Mouse (Mus musculus): ENCODE data around the gene Pptc7. TPM values are rescaled to one million over a fixed set of nuclear protein-coding genes. Genes with fewer than 3 reads are reported as not detected.

The Pptc7 gene
- polyA plus RNA-seq, 1 experiment from 2014 or later: 6.5 TPM

DNA sequence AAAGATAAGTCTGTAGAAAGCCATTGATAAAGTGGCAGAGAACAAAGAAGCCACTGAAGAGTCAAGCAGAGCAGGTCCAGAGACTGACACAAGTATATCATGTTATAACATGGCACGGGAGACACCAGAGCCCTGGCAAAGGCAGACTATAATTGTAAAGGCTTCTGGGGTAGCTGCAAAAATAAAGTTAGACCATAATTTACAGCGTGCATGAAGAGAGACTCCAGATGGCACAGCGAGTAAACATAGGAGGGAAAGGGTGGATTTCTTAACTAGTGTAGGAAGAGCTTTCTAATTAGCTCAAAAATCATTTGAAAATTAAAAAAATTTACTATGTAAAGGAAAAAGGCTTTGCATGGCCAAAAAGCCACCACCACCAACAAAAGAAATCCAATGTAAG, 43.1 kb downstream of the Pptc7 start:
- Histone ChIP-seq H3K9me3 (ENCODE audit: control insufficient read depth, low read length) (no peaks in the 10 kb centered on the region), H3K9ac (ENCODE audit: low read depth, low read length) (no peak overlapping the region), H3K27ac (ENCODE audit: low read depth, low read length) (no peak overlapping the region), H3K4me2 (ENCODE audit: low read length) (no peak overlapping the region), H3K4me1 (ENCODE audit: control insufficient read depth, insufficient read depth, low read depth, low read length) (no peaks in the 10 kb centered on the region), H3K4me3 (ENCODE audit: low read length) (no peak overlapping the region), H3K27me3 (replicated peaks; ENCODE audit: control insufficient read depth, insufficient read depth, low read length) (no peaks in the 10 kb centered on the region), H3K36me3 (ENCODE audit: control insufficient read depth, insufficient read depth, low read length) (peaks cover 9% of the 10 kb centered on the region)
- 86% methylated on average over 3 of the region's 3 CpGs for WGBS
- no peak for ATAC-seq

DNA sequence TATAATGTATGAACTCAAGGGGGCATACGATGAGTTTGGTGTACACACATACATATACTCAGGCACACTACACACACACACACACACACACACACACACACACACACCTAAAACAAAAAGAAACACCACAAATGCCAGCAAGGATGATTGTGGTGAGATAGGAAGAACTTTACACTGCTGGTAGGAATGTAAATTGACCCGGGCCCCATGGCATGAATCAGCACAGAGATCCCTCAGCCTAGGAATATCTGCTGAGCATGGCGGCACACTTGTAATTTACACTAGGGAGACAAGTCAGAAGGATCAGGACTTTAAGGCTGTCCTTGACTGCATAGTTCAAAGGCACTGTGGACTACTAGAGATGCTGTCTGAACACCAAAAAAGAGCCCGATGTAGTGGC, 46.1 kb downstream of the Pptc7 start:
- ATAC-seq: no peak
- Histone ChIP-seq H3K4me1 (ENCODE audit: control insufficient read depth, insufficient read depth, low read depth, low read length) (no peaks in the 10 kb centered on the region), H3K36me3 (ENCODE audit: control insufficient read depth, insufficient read depth, low read length) (peaks cover 4% of the 10 kb centered on the region), H3K4me2 (ENCODE audit: low read length) (no peak overlapping the region), H3K27ac (ENCODE audit: low read depth, low read length) (no peak overlapping the region), H3K4me3 (ENCODE audit: low read length) (no peak overlapping the region), H3K27me3 (replicated peaks; ENCODE audit: control insufficient read depth, insufficient read depth, low read length) (no peaks in the 10 kb centered on the region), H3K9me3 (ENCODE audit: control insufficient read depth, low read length) (no peaks in the 10 kb centered on the region), H3K9ac (ENCODE audit: low read depth, low read length) (no peak overlapping the region)
- WGBS: 97% methylated on average over 4 of the region's 4 CpGs

DNA sequence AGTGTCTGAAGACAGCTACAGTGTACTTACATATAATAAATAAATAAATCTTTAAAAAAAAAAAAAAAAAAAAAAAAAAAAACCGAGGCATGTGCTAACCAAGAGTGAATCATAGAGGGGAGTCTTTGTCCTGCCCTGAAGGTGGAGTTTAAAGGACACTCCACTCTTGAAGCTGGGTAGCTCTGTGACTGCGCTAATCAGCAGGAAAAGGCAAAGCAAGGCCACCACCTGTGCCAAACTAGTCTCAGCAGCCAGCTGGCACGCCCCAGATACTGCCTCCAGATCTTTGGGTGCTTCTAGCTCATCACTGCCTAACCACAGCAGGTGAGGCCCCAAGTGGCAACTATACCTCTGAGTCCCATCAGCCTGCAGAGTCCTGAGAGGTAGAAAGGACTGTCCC, 50.5 kb downstream of the Pptc7 start:
- Histone ChIP-seq H3K9ac (ENCODE audit: low read depth, low read length) (no peak overlapping the region), H3K36me3 (ENCODE audit: control insufficient read depth, insufficient read depth, low read length) (no peaks in the 10 kb centered on the region), H3K9me3 (ENCODE audit: control insufficient read depth, low read length) (no peaks in the 10 kb centered on the region), H3K4me3 (ENCODE audit: low read length) (no peak overlapping the region), H3K4me2 (ENCODE audit: low read length) (no peak overlapping the region), H3K27me3 (replicated peaks; ENCODE audit: control insufficient read depth, insufficient read depth, low read length) (no peaks in the 10 kb centered on the region), H3K4me1 (ENCODE audit: control insufficient read depth, insufficient read depth, low read depth, low read length) (no peaks in the 10 kb centered on the region), H3K27ac (ENCODE audit: low read depth, low read length) (no peak overlapping the region)
- 73% methylated on average over 3 of the region's 3 CpGs for WGBS
- no peak for ATAC-seq

DNA sequence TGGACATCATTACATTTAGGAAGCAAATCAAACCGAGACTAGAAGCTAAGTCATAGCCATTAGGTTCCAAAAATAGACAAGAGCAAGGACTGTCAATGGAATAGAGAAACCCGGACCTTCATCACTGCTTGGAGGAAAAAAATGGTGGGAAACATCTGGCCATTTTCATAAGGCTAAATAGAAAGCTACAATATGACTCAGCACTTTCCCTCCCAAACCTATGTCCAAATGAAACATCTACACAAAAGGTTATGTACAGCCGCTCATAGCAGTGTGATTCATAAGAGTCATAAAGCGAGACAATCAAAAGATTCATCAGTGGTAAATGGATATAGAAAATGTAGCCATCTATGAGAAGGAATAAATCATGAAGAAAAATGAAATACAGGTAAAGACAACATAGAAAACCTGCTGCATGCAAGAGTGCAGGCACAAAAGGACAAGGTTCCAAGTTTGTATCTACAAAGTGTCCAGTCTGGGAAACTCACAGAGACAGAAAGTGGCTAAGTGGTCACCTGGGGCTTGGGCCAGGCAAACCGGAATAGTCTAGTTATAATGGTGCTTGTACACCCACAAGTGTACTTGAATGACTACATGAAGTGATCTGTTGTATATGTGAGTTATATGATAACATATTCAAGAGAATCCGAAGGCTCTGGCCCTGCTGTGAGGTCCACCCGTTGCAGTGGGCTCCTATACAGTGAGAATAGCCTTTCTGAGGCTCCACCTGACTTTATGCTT, 52.6 kb downstream of the Pptc7 start:
- Histone ChIP-seq H3K9me3 (ENCODE audit: control insufficient read depth, low read length) (no peaks in the 10 kb centered on the region), H3K4me1 (ENCODE audit: control insufficient read depth, insufficient read depth, low read depth, low read length) (no peaks in the 10 kb centered on the region), H3K9ac (ENCODE audit: low read depth, low read length) (no peak overlapping the region), H3K4me2 (ENCODE audit: low read length) (no peak overlapping the region), H3K27ac (ENCODE audit: low read depth, low read length) (no peak overlapping the region), H3K36me3 (ENCODE audit: control insufficient read depth, insufficient read depth, low read length) (no peaks in the 10 kb centered on the region), H3K27me3 (replicated peaks; ENCODE audit: control insufficient read depth, insufficient read depth, low read length) (no peaks in the 10 kb centered on the region), H3K4me3 (ENCODE audit: low read length) (no peak overlapping the region)
- ATAC-seq: no peak
- 94% methylated on average over 7 of the region's 7 CpGs for WGBS

DNA sequence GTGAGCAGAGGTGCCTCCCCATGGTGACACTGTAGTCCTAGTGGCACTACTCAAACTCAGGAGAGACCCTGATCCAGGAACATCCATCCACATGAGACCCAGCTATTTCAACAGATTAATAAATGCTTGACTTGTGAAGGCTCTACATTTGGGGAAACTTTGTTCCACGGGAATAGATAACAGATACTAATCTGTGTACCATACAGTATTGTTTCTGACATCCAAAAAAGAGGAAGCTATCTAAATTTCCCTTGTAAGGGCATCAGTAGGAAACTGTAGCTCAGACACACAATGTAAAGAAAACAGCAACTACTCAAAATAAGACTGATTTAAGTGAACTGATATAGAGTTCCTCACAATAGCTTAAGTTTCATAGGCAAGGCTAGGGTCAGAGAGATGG, 58.7 kb downstream of the Pptc7 start:
- Histone ChIP-seq H3K9ac (ENCODE audit: low read depth, low read length) (no peak overlapping the region), H3K27me3 (replicated peaks; ENCODE audit: control insufficient read depth, insufficient read depth, low read length) (no peaks in the 10 kb centered on the region), H3K4me2 (ENCODE audit: low read length) (no peak overlapping the region), H3K4me3 (ENCODE audit: low read length) (no peak overlapping the region), H3K27ac (ENCODE audit: low read depth, low read length) (no peak overlapping the region), H3K36me3 (ENCODE audit: control insufficient read depth, insufficient read depth, low read length) (no peaks in the 10 kb centered on the region), H3K4me1 (ENCODE audit: control insufficient read depth, insufficient read depth, low read depth, low read length) (no peaks in the 10 kb centered on the region), H3K9me3 (ENCODE audit: control insufficient read depth, low read length) (no peaks in the 10 kb centered on the region)
- ATAC-seq: no peak
- WGBS: 80% methylated on average over 1 of the region's 1 CpGs

DNA sequence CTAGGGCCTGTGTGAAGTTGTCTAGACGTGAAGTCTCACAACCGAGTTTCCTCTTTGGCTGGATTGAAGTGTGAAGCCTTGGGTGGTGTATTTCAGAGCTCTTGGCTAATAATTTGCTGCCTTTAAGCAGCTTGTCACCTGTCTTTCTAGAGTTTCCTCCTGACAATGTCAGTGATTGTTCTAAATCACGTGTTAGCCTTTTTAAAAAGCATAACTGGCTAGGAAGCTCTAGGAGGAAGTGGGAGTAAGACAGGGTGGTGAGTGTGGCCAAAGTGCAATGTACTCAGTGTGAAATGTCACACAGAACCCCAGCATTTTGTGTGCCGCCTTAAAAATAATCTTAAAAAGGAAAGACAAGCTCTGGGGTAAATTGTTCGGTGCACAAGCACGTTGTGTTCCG, 59.6 kb downstream of the Pptc7 start:
- Histone ChIP-seq H3K9ac (ENCODE audit: low read depth, low read length) (no peak overlapping the region), H3K4me2 (ENCODE audit: low read length) (no peak overlapping the region), H3K36me3 (ENCODE audit: control insufficient read depth, insufficient read depth, low read length) (no peaks in the 10 kb centered on the region), H3K4me3 (ENCODE audit: low read length) (no peak overlapping the region), H3K4me1 (ENCODE audit: control insufficient read depth, insufficient read depth, low read depth, low read length) (no peaks in the 10 kb centered on the region), H3K9me3 (ENCODE audit: control insufficient read depth, low read length) (no peaks in the 10 kb centered on the region), H3K27me3 (replicated peaks; ENCODE audit: control insufficient read depth, insufficient read depth, low read length) (no peaks in the 10 kb centered on the region), H3K27ac (ENCODE audit: low read depth, low read length) (no peak overlapping the region)
- 48% methylated on average over 7 of the region's 7 CpGs for WGBS
- ATAC-seq: no peak

DNA sequence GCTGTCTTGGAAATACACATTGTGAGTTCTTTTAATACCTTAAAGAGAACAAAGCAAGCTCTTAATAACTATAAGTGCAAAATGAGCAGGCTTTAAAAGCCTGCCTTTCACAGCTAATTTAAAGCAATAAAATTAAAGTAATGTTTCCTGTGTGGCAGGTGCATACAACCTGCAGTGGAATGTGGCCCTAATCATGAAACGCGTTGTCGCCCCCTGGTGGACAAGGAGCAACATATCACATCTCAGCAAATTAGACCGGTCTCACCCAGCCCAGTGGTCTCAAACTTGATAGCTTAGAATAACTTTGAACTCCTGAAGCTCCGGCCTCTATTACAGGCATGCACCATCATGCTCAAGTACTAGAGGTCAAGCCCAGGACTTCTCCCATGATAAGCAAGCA, 60.1 kb downstream of the Pptc7 start:
- H3K36me3 ChIP-seq (ENCODE audit: control insufficient read depth, insufficient read depth, low read length): no peaks in the 10 kb centered on the region
- 8% methylated on average over 5 of the region's 5 CpGs for whole genome bisulfite sequencing
- ATAC-seq: peak; percentile 68; the same call in 1 of the 2 replicates

DNA sequence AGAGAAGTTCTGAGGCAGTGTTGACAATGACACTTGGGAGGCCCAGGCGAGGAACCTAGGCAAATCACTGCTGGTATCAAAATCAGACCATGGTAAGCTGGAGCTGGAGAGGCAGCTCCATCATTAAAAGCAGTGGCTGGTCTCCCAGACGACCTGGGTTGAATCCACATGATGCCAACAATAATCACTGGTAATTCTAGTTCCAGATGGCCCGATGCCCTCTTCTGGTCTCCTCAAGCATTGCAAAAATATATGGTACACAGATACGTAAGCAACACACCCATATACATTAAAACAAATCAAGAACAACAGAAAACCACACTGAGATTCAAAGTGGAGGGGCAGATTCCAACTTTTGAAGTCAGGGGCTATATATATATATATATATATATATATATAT, 61.6 kb downstream of the Pptc7 start:
- WGBS: 80% methylated on average over 4 of the region's 4 CpGs
- ATAC-seq: no peak
- H3K27ac ChIP-seq (ENCODE audit: low read depth, low read length): no peak overlapping the region

More for the DNA sequence above, 60.1 kb downstream of the Pptc7 start:
- no peak overlapping the region for H3K27ac ChIP-seq (ENCODE audit: low read depth, low read length)
- no peaks in the 10 kb centered on the region for H3K27me3 ChIP-seq (replicated peaks; ENCODE audit: control insufficient read depth, insufficient read depth, low read length)
- no peaks in the 10 kb centered on the region for H3K4me1 ChIP-seq (ENCODE audit: control insufficient read depth, insufficient read depth, low read depth, low read length)
- no peak overlapping the region for H3K9ac ChIP-seq (ENCODE audit: low read depth, low read length)
- no peak overlapping the region for H3K4me2 ChIP-seq (ENCODE audit: low read length)
- no peaks in the 10 kb centered on the region for H3K9me3 ChIP-seq (ENCODE audit: control insufficient read depth, low read length)
- no peak overlapping the region for H3K4me3 ChIP-seq (ENCODE audit: low read length)

DNA sequence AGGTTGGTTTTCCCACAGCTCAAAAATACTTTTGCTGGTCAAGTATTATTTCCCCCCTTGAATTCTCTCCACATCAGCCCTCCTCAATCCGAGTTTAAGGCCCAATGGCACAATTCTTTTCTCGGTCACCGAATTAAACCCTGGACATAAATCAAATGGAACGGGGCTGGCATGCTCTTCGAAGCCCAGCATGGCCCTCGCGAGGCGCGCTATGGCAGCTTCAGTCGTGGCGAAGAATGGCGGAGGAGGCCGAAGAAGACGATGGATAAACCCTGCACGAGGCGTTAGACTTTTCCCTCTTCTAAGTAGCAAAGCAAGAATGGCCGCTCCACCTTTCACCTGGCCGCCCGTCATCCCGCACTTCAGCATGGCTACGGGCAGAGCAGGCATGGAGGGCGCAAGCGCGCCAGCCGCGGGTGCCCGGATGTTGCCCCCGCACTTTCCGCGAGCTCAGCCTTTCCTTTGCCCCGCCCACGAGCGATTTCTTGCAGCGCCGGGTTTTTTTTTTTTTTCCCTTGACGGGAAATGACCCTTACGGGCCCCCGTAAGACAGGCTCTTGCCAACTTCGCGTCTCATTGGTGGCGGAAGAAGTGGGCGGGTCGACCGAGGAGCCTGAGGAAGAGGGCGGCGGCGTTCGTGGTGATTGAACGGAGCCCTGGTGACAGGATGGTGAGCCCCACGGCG, 69.8 kb downstream of the Pptc7 start, which contains the start of the genes Rad9b and Vps29:
Gene Rad9b (minus strand): TSS at position 427 of the 685 bp plus-strand sequence.
Gene Vps29 (plus strand): TSS at position 563 of the 685 bp plus-strand sequence.
- H3K9me3 ChIP-seq (ENCODE audit: control insufficient read depth, low read length): no peaks in the 10 kb centered on the region
- under 1% methylated on average over 49 of the region's 51 CpGs for WGBS
- H3K27ac ChIP-seq (ENCODE audit: low read depth, low read length): peak within 1 kb of the TSS; percentile 86
- H3K36me3 ChIP-seq (ENCODE audit: control insufficient read depth, insufficient read depth, low read length): no peaks in the 10 kb centered on the region
- no peaks in the 10 kb centered on the region for H3K27me3 ChIP-seq (replicated peaks; ENCODE audit: control insufficient read depth, insufficient read depth, low read length)
- H3K9ac ChIP-seq (ENCODE audit: low read depth, low read length): peak within 1 kb of the TSS; percentile 92
- H3K4me1 ChIP-seq (ENCODE audit: control insufficient read depth, insufficient read depth, low read depth, low read length): peaks cover 6% of the 10 kb centered on the region
- peak within 1 kb of the TSS; percentile 67 for H3K4me2 ChIP-seq (ENCODE audit: low read length)
- H3K4me3 ChIP-seq (ENCODE audit: low read length): peak within 1 kb of the TSS; percentile 96
- peak; percentile 96 for ATAC-seq

More for the DNA sequence above, 61.6 kb downstream of the Pptc7 start:
- H3K9ac ChIP-seq (ENCODE audit: low read depth, low read length): no peak overlapping the region
- no peak overlapping the region for H3K4me2 ChIP-seq (ENCODE audit: low read length)
- H3K4me3 ChIP-seq (ENCODE audit: low read length): no peak overlapping the region
- H3K4me1 ChIP-seq (ENCODE audit: control insufficient read depth, insufficient read depth, low read depth, low read length): no peaks in the 10 kb centered on the region
- H3K36me3 ChIP-seq (ENCODE audit: control insufficient read depth, insufficient read depth, low read length): no peaks in the 10 kb centered on the region
- no peaks in the 10 kb centered on the region for H3K9me3 ChIP-seq (ENCODE audit: control insufficient read depth, low read length)
- no peaks in the 10 kb centered on the region for H3K27me3 ChIP-seq (replicated peaks; ENCODE audit: control insufficient read depth, insufficient read depth, low read length)
